Mouse (Mus musculus): ENCODE measurements around the gene Ralb. TPM values are rescaled to one million over a fixed set of nuclear protein-coding genes. Genes with fewer than 3 reads are reported as not detected.

Ralb gene
- polyA plus RNA-seq, 1 experiment from 2014 or later: 134 TPM

- peak overlapping the region; percentile 91 for H3K27ac ChIP-seq
- H3K4me2 ChIP-seq: peak overlapping the region; percentile 76
- ATAC-seq (replicated peaks; ENCODE audit: insufficient number of reproducible peaks, insufficient read depth, low FRiP score, low read depth): no peak
- 10% methylated on average over 5 of the region's 5 CpGs for WGBS
- peak overlapping the region; percentile 81 for H3K4me3 ChIP-seq
- H3K9ac ChIP-seq: peak overlapping the region; percentile 75
- H3K9me3 ChIP-seq (replicated peaks): no peaks in the 10 kb centered on the region
- H3K36me3 ChIP-seq: peaks cover 9% of the 10 kb centered on the region
- no peaks in the 10 kb centered on the region for H3K27me3 ChIP-seq
- peaks cover 43% of the 10 kb centered on the region for H3K4me1 ChIP-seq (replicated peaks)
Observed at GRCm38 (mm10) chr1:119503808-119504207, 786 bp downstream of the Ralb start.

GRCm38 (mm10) chr1:119503181-119503580 is 1.4 kb downstream of the Ralb start:
- no peaks in the 10 kb centered on the region for H3K9me3 ChIP-seq (replicated peaks)
- H3K36me3 ChIP-seq: peaks cover 9% of the 10 kb centered on the region
- peaks cover 43% of the 10 kb centered on the region for H3K4me1 ChIP-seq (replicated peaks)
- H3K4me2 ChIP-seq: peak overlapping the region; percentile 76
- peak overlapping the region; percentile 75 for H3K9ac ChIP-seq
- no peak for ATAC-seq (replicated peaks; ENCODE audit: insufficient number of reproducible peaks, insufficient read depth, low FRiP score, low read depth)
- H3K4me3 ChIP-seq: peak overlapping the region; percentile 81
- no peaks in the 10 kb centered on the region for H3K27me3 ChIP-seq
- H3K27ac ChIP-seq: peak overlapping the region; percentile 91
- 25% methylated on average over 3 of the region's 3 CpGs for WGBS

GRCm38 (mm10) chr1:119502729-119503128 is 1.9 kb downstream of the Ralb start:
- peak overlapping the region; percentile 91; the same call in 1 of the 2 replicates for H3K27ac ChIP-seq
- peak overlapping the region; percentile 76 for H3K4me2 ChIP-seq
- H3K4me3 ChIP-seq: peak overlapping the region; percentile 81
- 87% methylated on average over 11 of the region's 11 CpGs for WGBS
- H3K36me3 ChIP-seq: peaks cover 9% of the 10 kb centered on the region
- H3K9ac ChIP-seq: no peak overlapping the region; the same call in 1 of the 2 replicates
- H3K9me3 ChIP-seq (replicated peaks): no peaks in the 10 kb centered on the region
- H3K27me3 ChIP-seq: no peaks in the 10 kb centered on the region
- peaks cover 46% of the 10 kb centered on the region for H3K4me1 ChIP-seq (replicated peaks)
- ATAC-seq (replicated peaks; ENCODE audit: insufficient number of reproducible peaks, insufficient read depth, low FRiP score, low read depth): no peak

DNA sequence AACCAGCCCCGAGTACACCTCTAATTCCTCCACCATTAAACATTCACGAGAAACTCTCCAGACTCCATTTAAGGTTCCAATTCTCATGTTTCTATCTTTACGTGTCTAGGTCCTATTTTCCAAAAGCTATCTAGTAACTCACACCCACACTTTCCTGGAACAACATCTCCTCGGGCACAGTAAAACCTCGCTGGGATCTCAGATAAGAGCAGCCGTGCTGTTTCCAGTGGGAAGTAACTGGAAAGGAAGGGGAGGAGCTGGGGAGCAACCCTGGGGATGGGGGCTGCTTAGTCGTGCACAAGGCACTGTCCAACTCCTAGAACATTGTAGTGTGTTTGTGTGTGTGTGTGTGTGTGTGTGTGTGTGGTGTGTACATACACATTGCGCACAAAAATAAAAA is 2.7 kb downstream of the Ralb start:
- no peak overlapping the region; the same call in 1 of the 2 replicates for H3K9ac ChIP-seq
- peak overlapping the region; percentile 52 for H3K27ac ChIP-seq
- H3K9me3 ChIP-seq (replicated peaks): no peaks in the 10 kb centered on the region
- H3K36me3 ChIP-seq: peaks cover 9% of the 10 kb centered on the region
- 33% methylated on average over 8 of the region's 8 CpGs for WGBS
- peak overlapping the region; percentile 76 for H3K4me2 ChIP-seq
- no peaks in the 10 kb centered on the region for H3K27me3 ChIP-seq
- peaks cover 55% of the 10 kb centered on the region for H3K4me1 ChIP-seq (replicated peaks)
- H3K4me3 ChIP-seq: peak overlapping the region; percentile 9; the same call in 1 of the 2 replicates
- no peak for ATAC-seq (replicated peaks; ENCODE audit: insufficient number of reproducible peaks, insufficient read depth, low FRiP score, low read depth)

- H3K4me3 ChIP-seq: no peak overlapping the region
- H3K9me3 ChIP-seq (replicated peaks): no peaks in the 10 kb centered on the region
- H3K27ac ChIP-seq: no peak overlapping the region
- no peak for ATAC-seq (replicated peaks; ENCODE audit: insufficient number of reproducible peaks, insufficient read depth, low FRiP score, low read depth)
- H3K27me3 ChIP-seq: no peaks in the 10 kb centered on the region
- WGBS: 90% methylated on average over 10 of the region's 10 CpGs
- peaks cover 9% of the 10 kb centered on the region for H3K36me3 ChIP-seq
- H3K4me2 ChIP-seq: no peak overlapping the region
- H3K4me1 ChIP-seq (replicated peaks): peaks cover 54% of the 10 kb centered on the region
- no peak overlapping the region for H3K9ac ChIP-seq
Observed at GRCm38 (mm10) chr1:119499456-119499855, 5.1 kb downstream of the Ralb start.

- WGBS: 81% methylated on average over 9 of the region's 9 CpGs
- ATAC-seq (replicated peaks; ENCODE audit: insufficient number of reproducible peaks, insufficient read depth, low FRiP score, low read depth): no peak
- peaks cover 9% of the 10 kb centered on the region for H3K36me3 ChIP-seq
- H3K27me3 ChIP-seq: no peaks in the 10 kb centered on the region
- no peak overlapping the region for H3K4me3 ChIP-seq
- no peak overlapping the region for H3K9ac ChIP-seq
- H3K27ac ChIP-seq: no peak overlapping the region
- no peaks in the 10 kb centered on the region for H3K9me3 ChIP-seq (replicated peaks)
- H3K4me1 ChIP-seq (replicated peaks): peaks cover 56% of the 10 kb centered on the region
- no peak overlapping the region for H3K4me2 ChIP-seq
Observed at GRCm38 (mm10) chr1:119498536-119499231, 5.9 kb downstream of the Ralb start.

DNA sequence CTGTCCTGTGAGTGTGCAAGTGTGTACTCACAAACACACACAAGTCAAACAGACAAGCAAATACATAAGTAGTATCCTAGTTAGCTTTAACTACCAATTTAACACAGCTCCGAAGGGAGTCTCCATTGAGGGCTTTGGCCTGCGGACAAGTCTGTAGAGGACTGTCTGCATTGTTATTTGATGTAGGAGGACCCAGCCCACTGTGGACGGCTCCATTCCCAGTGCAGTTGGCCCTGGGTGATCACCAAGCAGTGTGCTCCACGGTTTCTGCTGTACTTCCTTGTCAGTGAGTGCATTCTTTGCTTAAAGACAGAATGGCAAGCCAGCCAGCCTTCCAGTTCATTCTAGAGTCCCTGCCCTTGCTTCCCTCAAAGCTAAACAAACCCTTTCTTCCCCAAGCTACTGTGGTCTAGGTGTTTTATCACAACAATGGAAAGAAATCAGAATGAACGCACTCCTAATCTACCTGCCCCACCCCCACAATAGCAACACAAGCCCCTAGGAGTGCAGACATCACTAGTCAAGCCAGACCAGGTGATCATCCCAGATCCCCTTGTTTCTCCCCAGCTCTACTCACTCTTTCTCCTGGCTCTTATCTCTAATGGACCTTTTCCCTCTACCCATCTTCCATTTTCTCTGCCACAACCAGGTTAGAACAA is 7.1 kb downstream of the Ralb start:
- no peak for ATAC-seq (replicated peaks; ENCODE audit: insufficient number of reproducible peaks, insufficient read depth, low FRiP score, low read depth)
- Histone ChIP-seq H3K4me2 (no peak overlapping the region), H3K36me3 (peaks cover 9% of the 10 kb centered on the region), H3K27ac (peak overlapping the region; percentile 25; the same call in 1 of the 2 replicates), H3K27me3 (no peaks in the 10 kb centered on the region), H3K9me3 (replicated peaks) (no peaks in the 10 kb centered on the region), H3K4me1 (replicated peaks) (peaks cover 52% of the 10 kb centered on the region), H3K4me3 (no peak overlapping the region), H3K9ac (no peak overlapping the region)
- WGBS: 70% methylated on average over 5 of the region's 5 CpGs

DNA sequence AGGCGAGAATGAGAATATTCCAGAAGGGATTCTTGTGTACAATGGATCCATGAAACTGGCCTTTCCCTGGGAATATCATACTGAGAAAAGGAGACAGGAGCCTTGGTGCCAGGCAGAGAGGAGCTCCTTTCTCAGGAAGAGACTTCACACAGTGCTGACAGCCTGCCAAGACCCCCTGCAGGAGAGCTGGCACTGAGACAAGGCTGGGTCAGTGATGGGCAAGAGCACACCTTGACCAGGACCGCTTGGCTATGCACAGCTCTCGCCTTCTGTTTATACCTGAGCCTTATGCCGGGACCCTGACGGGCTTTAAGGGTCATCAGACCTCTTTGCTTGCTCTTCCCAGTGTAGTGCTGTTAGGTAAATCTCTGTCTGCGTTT is 9.2 kb downstream of the Ralb start:
- Histone ChIP-seq H3K9ac (no peak overlapping the region), H3K4me3 (no peak overlapping the region), H3K9me3 (replicated peaks) (no peaks in the 10 kb centered on the region), H3K4me1 (replicated peaks) (peaks cover 59% of the 10 kb centered on the region), H3K36me3 (peaks cover 2% of the 10 kb centered on the region; the same call in 1 of the 2 replicates), H3K27ac (no peak overlapping the region), H3K27me3 (no peaks in the 10 kb centered on the region), H3K4me2 (no peak overlapping the region)
- WGBS: 88% methylated on average over 6 of the region's 6 CpGs
- no peak for ATAC-seq (replicated peaks; ENCODE audit: insufficient number of reproducible peaks, insufficient read depth, low FRiP score, low read depth)

DNA sequence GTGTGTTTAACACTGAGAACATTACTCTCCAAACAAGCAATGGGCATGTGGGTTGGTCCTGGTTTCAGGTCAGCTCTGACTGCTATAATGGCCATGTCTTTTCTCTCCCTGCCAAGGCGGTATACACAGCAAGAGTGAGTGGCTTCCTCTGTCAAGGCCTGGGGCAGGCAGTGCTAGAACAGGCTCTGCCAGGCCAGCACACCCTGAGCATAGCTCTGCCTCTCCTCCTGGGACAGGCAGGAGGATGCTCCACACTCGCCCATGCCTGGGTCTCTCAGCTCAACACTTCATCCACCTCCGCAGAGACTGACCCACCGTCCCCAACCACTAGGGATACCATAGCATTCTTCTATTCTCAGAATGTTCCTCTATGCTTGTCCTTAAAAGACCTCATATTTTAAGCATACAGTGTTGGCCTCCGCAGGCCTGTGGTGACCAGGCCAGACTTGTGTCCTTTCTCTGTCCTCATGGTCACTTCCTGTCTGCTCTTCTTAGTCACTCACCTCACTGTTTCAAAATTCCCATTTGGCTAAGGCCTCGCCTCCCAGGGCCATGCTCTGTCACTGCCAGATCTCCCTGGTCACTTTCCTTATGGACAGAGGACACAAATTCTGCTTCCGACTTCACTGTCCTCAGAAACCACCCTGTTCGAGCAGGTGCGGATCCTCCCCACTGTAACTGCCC is 9.7 kb downstream of the Ralb start:
- H3K27me3 ChIP-seq: no peaks in the 10 kb centered on the region
- ATAC-seq (replicated peaks; ENCODE audit: insufficient number of reproducible peaks, insufficient read depth, low FRiP score, low read depth): no peak
- H3K9me3 ChIP-seq (replicated peaks): no peaks in the 10 kb centered on the region
- no peak overlapping the region for H3K9ac ChIP-seq
- H3K4me2 ChIP-seq: no peak overlapping the region
- no peak overlapping the region for H3K27ac ChIP-seq
- no peaks in the 10 kb centered on the region for H3K36me3 ChIP-seq
- H3K4me3 ChIP-seq: no peak overlapping the region
- WGBS: 90% methylated on average over 9 of the region's 9 CpGs
- peaks cover 59% of the 10 kb centered on the region for H3K4me1 ChIP-seq (replicated peaks)

DNA sequence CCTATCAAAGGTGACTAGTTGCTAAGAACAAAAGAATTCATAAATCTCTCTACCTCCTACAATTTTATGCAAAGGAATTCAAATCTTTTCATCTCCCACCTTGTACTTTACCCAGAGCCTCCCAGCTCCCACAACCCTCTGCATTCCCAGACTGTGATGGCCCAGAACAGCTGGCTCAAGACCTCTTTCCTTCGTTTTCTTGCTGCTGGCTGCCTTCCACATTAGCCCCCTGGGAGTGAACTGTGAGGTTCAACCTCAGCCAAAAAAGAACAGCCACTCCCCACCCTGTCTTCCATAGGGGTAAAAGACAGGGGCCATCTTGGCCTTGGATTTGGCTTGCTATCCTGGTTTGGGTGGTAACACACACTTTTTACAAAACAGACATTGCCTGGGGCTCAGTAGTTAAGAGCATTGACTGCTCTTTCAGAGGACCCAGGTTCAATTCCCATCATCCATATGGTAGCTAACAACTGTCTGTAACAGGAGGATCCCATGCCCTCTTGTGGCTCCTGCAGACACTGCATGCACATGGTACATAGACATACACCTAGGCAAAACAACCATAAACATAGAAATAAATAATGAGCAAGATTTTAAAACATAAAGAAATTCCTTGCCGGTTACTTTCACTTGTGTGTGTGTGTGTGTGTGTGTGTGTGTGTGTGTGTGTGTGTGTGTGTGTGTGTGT is 10.4 kb downstream of the Ralb start:
- Histone ChIP-seq H3K4me2 (no peak overlapping the region), H3K36me3 (no peaks in the 10 kb centered on the region), H3K9ac (no peak overlapping the region), H3K9me3 (replicated peaks) (no peaks in the 10 kb centered on the region), H3K27ac (no peak overlapping the region), H3K4me1 (replicated peaks) (peaks cover 56% of the 10 kb centered on the region), H3K27me3 (no peaks in the 10 kb centered on the region), H3K4me3 (no peak overlapping the region)
- 73% methylated on average over 2 of the region's 2 CpGs for WGBS
- no peak for ATAC-seq (replicated peaks; ENCODE audit: insufficient number of reproducible peaks, insufficient read depth, low FRiP score, low read depth)

DNA sequence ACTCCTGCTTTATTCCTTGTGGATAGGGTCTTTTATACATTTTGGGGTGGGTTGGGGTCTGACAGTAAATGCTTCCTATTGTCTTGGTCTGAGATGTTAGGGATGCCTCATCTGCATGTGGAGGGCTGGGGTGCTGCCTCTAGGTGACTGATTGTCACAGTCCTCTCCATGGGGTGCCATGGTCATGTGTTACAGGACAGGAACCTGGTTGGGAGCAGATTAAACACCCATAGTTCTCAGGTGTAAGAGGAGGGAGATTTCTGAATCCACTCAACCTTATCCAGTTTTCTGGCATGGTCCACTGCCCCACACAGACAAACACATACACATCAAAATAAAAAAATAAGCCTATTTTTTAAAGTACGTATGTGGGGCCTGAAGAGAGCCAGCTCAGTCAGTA is 12.1 kb downstream of the Ralb start:
- Histone ChIP-seq H3K4me1 (replicated peaks) (peaks cover 51% of the 10 kb centered on the region), H3K27ac (peak overlapping the region; percentile 76), H3K4me3 (peak overlapping the region; percentile 16), H3K36me3 (no peaks in the 10 kb centered on the region), H3K9me3 (replicated peaks) (no peaks in the 10 kb centered on the region), H3K27me3 (no peaks in the 10 kb centered on the region), H3K4me2 (peak overlapping the region; percentile 54), H3K9ac (peak overlapping the region; percentile 12; the same call in 1 of the 2 replicates)
- WGBS: 68% methylated on average over 1 of the region's 1 CpGs
- ATAC-seq (replicated peaks; ENCODE audit: insufficient number of reproducible peaks, insufficient read depth, low FRiP score, low read depth): no peak
